Mouse (Mus musculus): Measurements from ENCODE around the gene Resf1. TPM values are rescaled to one million over a fixed set of nuclear protein-coding genes. Genes with fewer than 3 reads are reported as not detected.

Gene Resf1
- 4.5 and 11.1 TPM in 2 replicates for polyA plus RNA-seq (2012; rRNA removed)

GRCm38 (mm10) chr6:149308956-149309932 is at the start of gene Resf1:
Gene Resf1 (plus strand): TSS chr6:149309414.

Other genes with a start within 250 kb of the Resf1 start
- gene Dennd5b, start 207.7 kb upstream of the Resf1 start, polyA plus RNA-seq (2012; rRNA removed), result 7.3 and 9.4 TPM in 2 replicates
- gene Gm10203, start 179.2 kb upstream of the Resf1 start, polyA plus RNA-seq (2012; rRNA removed), result not detected in 2 replicates
- 6.9 and 7.1 TPM in 2 replicates for gene Etfbkmt, start 169.6 kb upstream of the Resf1 start, polyA plus RNA-seq (2012; rRNA removed)
- 7.6 and 9.9 TPM in 2 replicates for gene Amn1, start 120.7 kb upstream of the Resf1 start, polyA plus RNA-seq (2012; rRNA removed)
- gene Bicd1, start 99.5 kb downstream of the Resf1 start, polyA plus RNA-seq (2012; rRNA removed), result 0.93 and 1.7 TPM in 2 replicates